Mouse (Mus musculus) liver, embryonic 11.5 days (tissue): ENCODE results near the gene Gm11758. TPM values are rescaled to one million over a fixed set of nuclear protein-coding genes. Genes with fewer than 3 reads are reported as not detected.
"Not testable (repeated sequence)": the region's sequence is repeated elsewhere in the genome, so short reads cannot be mapped to it uniquely, and the experiment has no call there.

Source experiments
- ATAC-seq: fragments of 200-750 bp; cut with Nextera tagmentation; replicated peaks from 2 replicates; pipeline ENCODE4 v1.8.0; 2017; ENCODE audit warnings: moderate number of reproducible peaks, mild to moderate bottlenecking, moderate TSS enrichment, moderate library complexity; ENCODE audit not compliant: low FRiP score
- DNase-seq: peaks from one replicate; pipeline ENCODE4 v3.0.0-alpha.2; 2017; ENCODE audit warnings: low spot score
- H3K27ac ChIP-seq: fragments of 300-500 bp; sonication (generic); 2 replicates; pipeline ENCODE4 v1.5.1; 2014; ENCODE audit warnings: mild to moderate bottlenecking, low read depth, low read length, control low read depth
- H3K27me3 ChIP-seq: fragments of 300-500 bp; sonication (generic); replicated peaks from 2 replicates; pipeline ENCODE4 v1.6.1; 2014; ENCODE audit warnings: low read length, mixed read lengths; ENCODE audit not compliant: control insufficient read depth, insufficient read depth
- H3K36me3 ChIP-seq: fragments of 300-500 bp; sonication (generic); 2 replicates; pipeline ENCODE4 v1.6.1; 2014; ENCODE audit warnings: mild to moderate bottlenecking, low read length, moderate library complexity, mixed read lengths; ENCODE audit not compliant: control insufficient read depth, insufficient read depth
- H3K4me1 ChIP-seq: fragments of 300-500 bp; sonication (generic); replicated peaks from 2 replicates; pipeline ENCODE4 v1.6.1; 2014; ENCODE audit warnings: low read length, mixed read lengths; ENCODE audit not compliant: control insufficient read depth, insufficient read depth
- H3K4me2 ChIP-seq: fragments of 300-500 bp; sonication (generic); 2 replicates; pipeline ENCODE4 v1.6.1; 2014; ENCODE audit warnings: mild to moderate bottlenecking, control low read depth, moderate library complexity
- H3K4me3 ChIP-seq: fragments of 300-500 bp; sonication (generic); 2 replicates; pipeline ENCODE4 v1.5.1; 2014; ENCODE audit warnings: low read depth, low read length, control low read depth
- H3K9ac ChIP-seq: fragments of 300-500 bp; sonication (generic); 2 replicates; pipeline ENCODE4 v1.6.1; 2014; ENCODE audit warnings: low read depth, low read length, control low read depth
- H3K9me3 ChIP-seq: fragments of 300-500 bp; sonication (generic); 2 replicates; pipeline ENCODE4 v1.6.1; 2016; ENCODE audit warnings: low read length, inconsistent platforms, mixed read lengths; ENCODE audit not compliant: control insufficient read depth
- WGBS: fragments of 180-500 bp; shearing (Covaris S2); extraction: QIAGEN DNeasy Blood & Tissue Kit; methylation state at CpG from one replicate; pipeline ENCODE4 v1.1.7; 2014; 5-methylcytosine and 5-hydroxymethylcytosine counted together
- polyA plus RNA-seq: library from polyadenylated mRNA; unstranded; fragments of >200 nt; fragmentation: Nextera tagmentation; extraction: Ambion mirVana; gene quantifications from 2 replicates; pipeline ENCODE4 v1.2.1, GENCODE M21; 2014

Gene Gm11758
- not detected in 2 replicates for polyA plus RNA-seq

GRCm38 (mm10) chr4:73876166-73876565, at the start of gene Gm11758:
Gene Gm11758 (minus strand): TSS chr4:73876266.
- H3K9ac ChIP-seq, H3K36me3 ChIP-seq, H3K4me1 ChIP-seq, H3K27me3 ChIP-seq, H3K9me3 ChIP-seq, H3K27ac ChIP-seq, H3K4me2 ChIP-seq, H3K4me3 ChIP-seq, ATAC-seq, DNase-seq: not testable (repeated sequence)
- no CpG with 5 or more reads among the region's 4 CpGs for WGBS

GRCm38 (mm10) chr4:73920660-73921059, 44.6 kb upstream of the Gm11758 start, which contains the start of gene Gm11756:
Gene Gm11756 (minus strand): TSS chr4:73920760.
- ATAC-seq, DNase-seq, H3K27ac ChIP-seq, H3K9me3 ChIP-seq, H3K4me3 ChIP-seq, H3K36me3 ChIP-seq, H3K9ac ChIP-seq, H3K4me1 ChIP-seq, H3K4me2 ChIP-seq, H3K27me3 ChIP-seq: not testable (repeated sequence)
- 84% methylated on average over 6 of the region's 6 CpGs for WGBS

- H3K9ac ChIP-seq, H3K27me3 ChIP-seq, H3K9me3 ChIP-seq, H3K4me1 ChIP-seq, H3K4me2 ChIP-seq, H3K4me3 ChIP-seq, DNase-seq, H3K36me3 ChIP-seq, ATAC-seq, H3K27ac ChIP-seq: not testable (repeated sequence)
- no CpG with 5 or more reads among the region's 4 CpGs for WGBS
Measured at GRCm38 (mm10) chr4:73905853-73906252, 29.8 kb upstream of the Gm11758 start, which contains the start of gene Gm13871. Gene Gm13871 (minus strand): TSS chr4:73905953.

GRCm38 (mm10) chr4:73891012-73891411, 14.9 kb upstream of the Gm11758 start, which contains the start of gene Gm11757:
Gene Gm11757 (minus strand): TSS chr4:73891112.
- H3K27me3 ChIP-seq, H3K4me3 ChIP-seq, H3K36me3 ChIP-seq, DNase-seq, H3K9ac ChIP-seq, H3K4me1 ChIP-seq, H3K9me3 ChIP-seq, H3K27ac ChIP-seq, H3K4me2 ChIP-seq, ATAC-seq: not testable (repeated sequence)
- no CpG with 5 or more reads among the region's 4 CpGs for WGBS

GRCm38 (mm10) chr4:73826587-73826986, 49.5 kb downstream of the Gm11758 start:
- no peaks in the 10 kb centered on the region for H3K4me1 ChIP-seq
- WGBS: 88% methylated on average over 3 of the region's 3 CpGs
- ATAC-seq: no peak
- no peaks in the 10 kb centered on the region for H3K27me3 ChIP-seq
- H3K36me3 ChIP-seq: no peaks in the 10 kb centered on the region
- no peaks in the 10 kb centered on the region for H3K9me3 ChIP-seq
- no peak overlapping the region for H3K4me2 ChIP-seq
- no peak overlapping the region for H3K4me3 ChIP-seq
- H3K9ac ChIP-seq: no peak overlapping the region
- no peak for DNase-seq
- H3K27ac ChIP-seq: no peak overlapping the region

Other genes starting within 250 kb of the Gm11758 start
- not detected in 2 replicates for gene Gm11236, start 238.1 kb downstream of the Gm11758 start, polyA plus RNA-seq
- not detected in 2 replicates for gene Gm11239, start 207.9 kb downstream of the Gm11758 start, polyA plus RNA-seq
- gene Gm428, start 192.8 kb downstream of the Gm11758 start, polyA plus RNA-seq: not detected in 2 replicates
- 0.40 and 0.63 TPM in 2 replicates for gene Rasef, start 85.3 kb downstream of the Gm11758 start, polyA plus RNA-seq
- gene Gm11757, start 14.8 kb upstream of the Gm11758 start, polyA plus RNA-seq: not detected in 2 replicates
- gene Gm13871, start 29.7 kb upstream of the Gm11758 start, polyA plus RNA-seq: not detected in 2 replicates
- not detected in 2 replicates for gene Gm11756, start 44.5 kb upstream of the Gm11758 start, polyA plus RNA-seq
- gene 2310002L09Rik, start 74.6 kb upstream of the Gm11758 start, polyA plus RNA-seq: not detected in 2 replicates
- gene Frmd3, start 137.2 kb upstream of the Gm11758 start, polyA plus RNA-seq: 0.19 and 0.21 TPM in 2 replicates